Mouse (Mus musculus): Measurements from ENCODE around the gene Xrra1. TPM values are rescaled to one million over a fixed set of nuclear protein-coding genes. Genes with fewer than 3 reads are reported as not detected.
"Not testable (repeated sequence)": the region's sequence is repeated elsewhere in the genome, so short reads cannot be mapped to it uniquely, and the experiment has no call there.

Xrra1 gene
- total RNA-seq (2021) = 1 to 10 TPM in 1 of 2 experiments, under 1 TPM in 1; 0.66 to 1.2 TPM
- long read RNA-seq, experiment 1, partial matches to known transcripts = 3 of 6 reads
- long read RNA-seq, experiment 1, other reads (novel, unspliced or antisense) = 3 of 6 reads
- long read RNA-seq, experiment 2, partial matches to known transcripts = 2 of 2 reads
- long read RNA-seq, experiment 2, other reads (novel, unspliced or antisense) = 0 of 2 reads

DNA sequence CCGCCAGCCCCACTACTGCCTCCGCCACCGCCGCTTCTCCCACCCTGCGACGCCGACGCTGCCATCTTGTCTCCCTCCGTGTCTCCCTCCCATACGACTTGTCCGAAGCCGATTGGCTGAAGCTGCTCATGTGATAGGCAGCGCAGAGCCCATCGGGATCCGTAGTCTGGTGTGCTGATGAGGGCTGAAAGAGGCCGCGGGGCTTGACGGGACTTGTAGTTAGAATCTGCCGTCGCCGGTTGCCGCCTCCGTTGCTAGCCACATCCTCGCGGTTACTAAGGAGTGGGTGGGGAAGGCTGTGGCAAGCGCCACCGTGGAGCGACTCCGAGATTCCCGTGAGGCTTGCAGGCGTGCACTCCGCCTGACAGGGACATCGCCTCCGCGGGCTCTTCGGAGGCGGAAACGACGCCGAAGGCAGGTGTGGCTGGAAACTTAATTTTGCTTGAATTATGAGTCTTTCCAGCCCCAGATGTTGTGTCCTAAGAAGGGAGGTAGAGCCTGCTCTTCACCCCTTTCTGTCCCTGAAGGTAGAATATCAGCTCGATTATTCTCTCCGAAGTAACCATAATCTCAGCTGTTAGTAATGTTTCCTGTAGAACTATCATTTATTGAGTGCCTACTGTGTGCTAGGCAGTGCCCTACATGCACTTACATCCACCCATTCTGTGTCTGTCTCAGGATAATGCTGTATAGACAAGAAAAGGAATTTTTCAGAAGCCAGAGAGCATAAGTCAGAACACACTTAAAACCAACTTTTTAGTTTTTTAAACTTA, at the start of gene Xrra1:
TSS of gene Xrra1 (plus strand) at position 304 of the 773 bp plus-strand sequence.
- peak; percentile 98 for DNase-seq (ENCODE audit: low spot score)

DNA sequence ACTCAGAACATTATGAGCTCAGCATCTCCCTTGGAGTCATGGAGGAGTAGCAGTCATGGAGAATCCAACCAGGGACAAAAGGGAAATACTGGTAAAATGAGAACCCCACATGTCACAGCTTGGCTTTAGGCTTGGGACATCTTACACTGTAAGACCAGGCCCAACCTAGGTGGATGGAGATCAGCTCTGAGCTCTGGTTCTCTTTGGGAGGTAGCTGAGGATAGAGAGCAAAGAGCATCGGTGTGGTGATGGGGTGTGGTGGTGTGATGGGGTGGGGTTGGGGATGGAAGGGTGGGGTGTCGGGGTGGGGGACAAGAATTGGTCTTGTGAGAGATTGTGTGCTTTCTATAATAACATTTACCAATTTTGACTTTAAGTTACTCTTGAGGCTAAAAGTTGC, 48.1 kb upstream of the Xrra1 start:
- no peak for DNase-seq (ENCODE audit: low spot score)

GRCm38 (mm10) chr7:99811661-99812060, 47.3 kb upstream of the Xrra1 start:
- DNase-seq (ENCODE audit: low spot score) = no peak

- DNase-seq (ENCODE audit: low spot score) = peak; percentile 58
Observed at GRCm38 (mm10) chr7:99813394-99813793, 45.5 kb upstream of the Xrra1 start.

GRCm38 (mm10) chr7:99818181-99818725, 40.7 kb upstream of the Xrra1 start:
- DNase-seq (ENCODE audit: low spot score) = not testable (repeated sequence)

GRCm38 (mm10) chr7:99821953-99822352, 37.0 kb upstream of the Xrra1 start:
- DNase-seq (ENCODE audit: low spot score) = no peak

GRCm38 (mm10) chr7:99822426-99822825, 36.5 kb upstream of the Xrra1 start:
- no peak for DNase-seq (ENCODE audit: low spot score)

DNA sequence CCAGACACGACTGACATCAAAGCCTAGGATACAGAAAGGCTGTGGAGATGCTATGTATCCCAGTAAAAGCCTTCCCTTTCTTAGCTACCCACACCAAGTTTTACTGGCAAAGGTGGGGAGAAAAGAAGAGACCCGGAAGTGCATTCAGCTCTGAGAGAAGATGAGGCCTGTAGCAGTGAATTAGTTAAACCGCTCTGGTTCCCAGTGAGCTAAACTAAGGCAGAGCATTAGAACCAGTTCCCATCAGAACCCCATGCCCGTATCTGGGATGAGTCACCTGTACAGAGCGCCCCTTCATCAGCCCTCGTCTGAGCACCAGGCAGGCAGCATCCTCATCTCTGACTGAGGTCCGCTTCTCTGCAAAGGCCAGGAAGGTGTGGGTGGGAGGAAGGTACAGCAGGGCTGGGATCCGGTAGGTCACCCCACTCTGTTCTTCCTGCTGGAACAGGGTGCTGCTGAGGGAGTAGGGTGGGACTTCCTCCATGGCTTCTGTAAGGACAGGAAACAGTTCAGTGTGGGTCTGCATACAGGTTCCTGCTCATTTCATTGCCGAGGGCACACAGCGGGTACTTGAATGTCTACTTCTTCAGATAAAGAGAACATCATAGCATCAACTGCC, 35.8 kb upstream of the Xrra1 start:
- no peak for DNase-seq (ENCODE audit: low spot score)

DNA sequence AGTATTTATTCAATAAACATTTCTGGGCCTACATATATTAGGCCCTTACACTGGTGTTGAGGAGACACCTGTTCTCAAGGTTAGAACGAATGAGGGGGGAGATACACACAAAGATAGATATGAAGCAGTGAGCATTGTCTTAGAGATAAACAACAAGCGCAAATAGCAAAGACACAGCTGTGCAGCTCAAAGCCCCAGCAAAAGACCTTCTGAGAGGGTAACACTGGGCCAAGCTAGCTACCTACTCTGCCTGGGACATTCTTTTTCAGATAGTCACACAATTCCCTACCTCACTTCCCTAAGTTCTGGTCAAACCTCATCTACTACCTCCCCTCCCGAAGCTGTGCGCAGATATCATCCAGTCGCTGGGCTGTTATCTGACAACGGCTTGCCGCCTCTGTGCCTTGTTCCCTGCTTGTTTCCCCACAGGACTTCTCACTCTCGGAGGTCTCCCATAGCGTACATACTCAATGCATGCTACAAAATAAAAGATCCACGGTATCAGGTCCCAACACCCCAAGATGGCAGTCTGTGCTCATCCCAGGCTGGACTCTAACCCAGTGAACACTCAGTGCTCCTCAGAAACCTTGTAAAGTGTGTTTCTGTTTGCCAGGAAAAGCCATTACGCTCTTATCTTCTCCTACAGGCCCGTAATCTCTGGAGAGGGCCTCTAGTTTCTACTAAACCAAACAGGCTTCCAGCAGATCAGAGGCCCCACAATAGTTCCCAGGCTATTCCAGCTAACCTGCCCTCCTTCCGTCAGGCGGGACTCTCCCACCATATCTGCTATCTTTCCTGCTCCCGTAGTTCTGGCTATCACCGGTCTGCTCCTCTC, 34.0 kb upstream of the Xrra1 start:
- no peak for DNase-seq (ENCODE audit: low spot score)

- no peak for DNase-seq (ENCODE audit: low spot score)
Observed at GRCm38 (mm10) chr7:99825511-99825910, 33.4 kb upstream of the Xrra1 start.

DNA sequence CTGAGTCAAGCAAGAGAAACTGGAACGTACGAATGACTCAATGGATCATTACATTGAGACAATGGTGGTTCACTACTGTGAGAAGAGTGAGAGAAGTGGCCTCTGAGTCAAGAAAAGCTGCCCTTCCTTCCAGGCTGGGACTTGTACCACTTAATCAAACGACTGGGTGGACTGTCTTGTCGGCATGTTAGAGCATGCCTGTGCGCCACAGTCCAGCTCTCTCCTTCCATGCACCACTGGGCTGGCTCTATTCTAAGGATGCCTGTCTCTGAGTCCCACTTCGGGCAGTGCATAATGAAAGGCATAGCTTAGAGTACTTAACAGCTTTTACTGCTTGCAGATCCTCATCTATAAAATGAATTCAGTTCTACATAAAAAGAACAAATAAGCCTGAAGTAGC, 32.8 kb upstream of the Xrra1 start:
- no peak for DNase-seq (ENCODE audit: low spot score)

- DNase-seq (ENCODE audit: low spot score) = peak; percentile 96
Observed at GRCm38 (mm10) chr7:99828083-99828570, 30.8 kb upstream of the Xrra1 start, which contains the start of gene Neu3. Gene Neu3, minus strand, starts transcription at chr7:99828417.

DNA sequence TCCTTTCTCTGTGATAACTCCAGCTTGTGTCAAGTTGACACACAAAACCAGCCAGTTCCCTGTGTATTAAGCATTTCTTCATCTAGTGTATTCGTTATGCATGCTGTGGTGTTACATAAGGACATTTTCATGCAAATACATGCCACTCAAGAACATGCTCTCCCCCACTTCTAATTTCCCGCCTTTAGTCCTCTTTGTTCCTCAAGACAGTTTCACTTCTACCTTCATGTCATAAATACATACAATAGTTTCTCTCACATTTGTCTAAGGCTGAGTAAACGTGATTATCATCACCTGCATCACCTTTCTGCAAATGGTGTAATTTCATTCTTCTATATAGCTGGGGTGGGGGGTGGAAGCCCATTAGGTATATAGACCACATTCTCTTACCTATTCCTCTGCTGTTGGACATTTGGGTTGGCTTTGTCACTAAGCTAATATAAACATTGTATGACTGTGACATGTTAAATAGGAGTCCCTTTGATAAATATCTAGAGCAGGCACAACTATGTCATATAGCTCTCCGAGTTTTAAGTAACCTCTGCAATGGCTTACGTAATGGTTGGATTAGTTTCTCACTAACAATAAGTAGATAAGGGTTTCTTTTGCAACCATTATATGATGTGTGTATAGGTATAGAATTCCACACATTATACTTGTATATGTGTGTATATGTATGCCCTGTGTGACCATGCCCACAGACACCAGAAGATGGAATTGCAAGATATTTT, 25.6 kb upstream of the Xrra1 start:
- no peak for DNase-seq (ENCODE audit: low spot score)

DNA sequence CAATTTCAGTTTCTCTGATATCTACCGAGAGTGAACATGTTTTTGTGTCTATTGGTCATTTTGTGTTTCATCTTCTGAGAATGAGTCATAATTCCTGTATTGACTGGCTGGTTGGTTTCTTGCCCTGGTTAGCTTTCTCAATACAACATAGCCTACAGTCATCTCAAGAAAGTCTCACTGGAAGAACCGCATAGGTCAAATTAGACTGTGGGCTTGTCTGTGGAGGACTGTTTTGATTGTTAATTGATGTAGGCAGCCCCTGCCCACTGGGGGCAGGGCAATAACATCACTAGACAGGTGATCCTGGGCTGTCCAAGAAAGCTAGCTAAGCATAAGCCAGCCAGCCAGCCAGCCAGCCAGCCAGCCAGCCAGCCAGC, 25.1 kb upstream of the Xrra1 start:
- DNase-seq (ENCODE audit: low spot score) = no peak

DNA sequence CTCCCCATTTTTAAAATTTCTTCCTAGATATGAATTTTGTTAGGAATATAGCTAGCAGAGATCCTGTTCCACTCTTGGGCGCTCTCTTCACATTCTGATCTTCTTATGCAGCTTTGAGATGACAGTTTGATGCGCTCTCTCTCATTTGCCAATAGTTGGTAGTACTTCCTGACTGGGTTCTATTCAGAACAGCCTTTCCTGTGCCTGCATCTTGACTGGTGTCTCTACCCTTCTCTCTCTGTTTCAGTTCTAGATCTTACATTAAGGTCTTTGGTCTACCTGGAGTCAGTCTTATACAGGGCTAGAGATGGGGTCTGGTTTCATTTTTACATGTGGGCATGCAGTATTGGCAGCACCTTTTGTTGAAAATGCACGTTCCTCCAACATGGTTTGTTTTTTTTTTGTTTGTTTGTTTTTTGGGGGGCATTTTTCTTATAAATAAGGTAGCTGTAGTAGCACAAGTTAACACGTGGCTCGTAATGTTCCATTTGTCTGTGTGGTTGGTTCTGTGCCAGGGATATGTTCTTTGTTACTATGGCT, 24.5 kb upstream of the Xrra1 start:
- no peak for DNase-seq (ENCODE audit: low spot score)

GRCm38 (mm10) chr7:99836781-99837180, 22.1 kb upstream of the Xrra1 start:
- no peak for DNase-seq (ENCODE audit: low spot score)

- DNase-seq (ENCODE audit: low spot score) = no peak
Observed at GRCm38 (mm10) chr7:99837358-99838071, 21.4 kb upstream of the Xrra1 start.

GRCm38 (mm10) chr7:99838241-99838640, 20.7 kb upstream of the Xrra1 start:
- no peak for DNase-seq (ENCODE audit: low spot score)

- peak; percentile 21 for DNase-seq (ENCODE audit: low spot score)
Observed at GRCm38 (mm10) chr7:99845533-99846236, 13.2 kb upstream of the Xrra1 start.
